Mouse (Mus musculus) forebrain, embryonic 14.5 days (tissue): ENCODE measurements at regions not wholly inside any gene's neighbourhood (a gene's known extent, or its start where the extent isn't known, plus 50 kb on each side); places are given as distances from the start of the nearest gene placed in this dataset.
A peak's percentile ranks its signal among the peaks of the same experiment; 100 is the strongest.

Experiments
- ATAC-seq: fragments of 200-750 bp; cut with Nextera tagmentation; 2 replicates; pipeline ENCODE4 v1.8.0; 2017; ENCODE audit warnings: mild to moderate bottlenecking, moderate library complexity
- DNase-seq: peaks from one replicate; pipeline ENCODE4 v3.0.0-alpha.2; 2015; ENCODE audit warnings: low spot score
- H3K27ac ChIP-seq: fragments of 300-500 bp; sonication (generic); 2 replicates; pipeline ENCODE4 v1.5.1; 2014; ENCODE audit warnings: low read depth, mild to moderate bottlenecking, control low read depth, low read length, moderate library complexity
- H3K27me3 ChIP-seq: fragments of 300-500 bp; sonication (generic); replicated peaks from 2 replicates; pipeline ENCODE4 v1.6.1; 2014; ENCODE audit warnings: low read length, control low read depth, mixed read lengths; ENCODE audit not compliant: control insufficient read depth, insufficient read depth
- H3K36me3 ChIP-seq: fragments of 300-500 bp; sonication (generic); 2 replicates; pipeline ENCODE4 v1.6.1; 2014; ENCODE audit warnings: low read length, control low read depth; ENCODE audit not compliant: control insufficient read depth, insufficient read depth
- H3K4me1 ChIP-seq: fragments of 300-500 bp; sonication (generic); 2 replicates; pipeline ENCODE4 v1.6.1; 2014; ENCODE audit warnings: antibody characterized with exemption, low read length, control low read depth; ENCODE audit not compliant: control insufficient read depth, insufficient read depth
- H3K4me2 ChIP-seq: fragments of 300-500 bp; sonication (generic); 2 replicates; pipeline ENCODE4 v1.6.1; 2014; ENCODE audit warnings: mild to moderate bottlenecking, control low read depth, low read length
- H3K4me3 ChIP-seq: fragments of 300-500 bp; sonication (generic); 2 replicates; pipeline ENCODE4 v1.5.1; 2014; ENCODE audit warnings: low read depth, low read length, control low read depth
- H3K9ac ChIP-seq: fragments of 300-500 bp; sonication (generic); 2 replicates; pipeline ENCODE4 v1.6.1; 2014; ENCODE audit warnings: mild to moderate bottlenecking, low read length, control low read depth, moderate library complexity
- H3K9me3 ChIP-seq: fragments of 300-500 bp; sonication (generic); replicated peaks from 2 replicates; pipeline ENCODE4 v1.6.1; 2016; ENCODE audit warnings: low read length, control low read depth, mixed read lengths; ENCODE audit not compliant: control insufficient read depth
- WGBS: fragments of 180-500 bp; shearing (Covaris S2); extraction: QIAGEN DNeasy Blood & Tissue Kit; methylation state at CpG from one replicate; pipeline ENCODE4 v1.1.7; 2014; 5-methylcytosine and 5-hydroxymethylcytosine counted together

GRCm38 (mm10) chr12:25181317-25181716, 84.4 kb upstream of the Id2 start:
- H3K9ac ChIP-seq, result no peak overlapping the region
- WGBS, result 84% methylated on average over 8 of the region's 8 CpGs
- no peaks in the 10 kb centered on the region for H3K4me1 ChIP-seq
- H3K9me3 ChIP-seq, result no peaks in the 10 kb centered on the region
- H3K27ac ChIP-seq, result no peak overlapping the region
- H3K27me3 ChIP-seq, result no peaks in the 10 kb centered on the region
- DNase-seq (no peak), ATAC-seq (no peak)
- no peak overlapping the region for H3K4me2 ChIP-seq
- H3K36me3 ChIP-seq, result no peaks in the 10 kb centered on the region
- H3K4me3 ChIP-seq, result no peak overlapping the region

GRCm38 (mm10) chr12:25180861-25181260, 83.9 kb upstream of the Id2 start:
- Histone ChIP-seq H3K9ac (no peak overlapping the region), H3K4me3 (no peak overlapping the region), H3K27ac (no peak overlapping the region), H3K27me3 (no peaks in the 10 kb centered on the region), H3K36me3 (no peaks in the 10 kb centered on the region), H3K4me2 (no peak overlapping the region), H3K4me1 (no peaks in the 10 kb centered on the region), H3K9me3 (no peaks in the 10 kb centered on the region)
- WGBS, result 100% methylated on average over 1 of the region's 1 CpGs
- no peak for DNase-seq
- no peak for ATAC-seq

GRCm38 (mm10) chr12:25180289-25180688, 83.3 kb upstream of the Id2 start:
- ATAC-seq (no peak), DNase-seq (peak; percentile 22)
- H3K27ac ChIP-seq, result no peak overlapping the region
- no peaks in the 10 kb centered on the region for H3K36me3 ChIP-seq
- no peaks in the 10 kb centered on the region for H3K4me1 ChIP-seq
- no peak overlapping the region for H3K9ac ChIP-seq
- no peaks in the 10 kb centered on the region for H3K27me3 ChIP-seq
- H3K4me3 ChIP-seq, result no peak overlapping the region
- H3K9me3 ChIP-seq, result no peaks in the 10 kb centered on the region
- 37% methylated on average over 3 of the region's 3 CpGs for WGBS
- H3K4me2 ChIP-seq, result no peak overlapping the region

- no peak overlapping the region for H3K27ac ChIP-seq
- no peak overlapping the region for H3K9ac ChIP-seq
- ATAC-seq (no peak), DNase-seq (peak; percentile 8)
- no peaks in the 10 kb centered on the region for H3K36me3 ChIP-seq
- H3K4me3 ChIP-seq, result no peak overlapping the region
- H3K4me1 ChIP-seq, result no peaks in the 10 kb centered on the region
- H3K27me3 ChIP-seq, result no peaks in the 10 kb centered on the region
- no peaks in the 10 kb centered on the region for H3K9me3 ChIP-seq
- H3K4me2 ChIP-seq, result no peak overlapping the region
- 74% methylated on average over 5 of the region's 5 CpGs for WGBS
Measured at GRCm38 (mm10) chr12:25178491-25179115, 81.7 kb upstream of the Id2 start.

GRCm38 (mm10) chr12:25177827-25178226, 80.9 kb upstream of the Id2 start:
- H3K27me3 ChIP-seq, result no peaks in the 10 kb centered on the region
- no peak overlapping the region for H3K4me3 ChIP-seq
- no peaks in the 10 kb centered on the region for H3K4me1 ChIP-seq
- no peak overlapping the region for H3K4me2 ChIP-seq
- WGBS, result 76% methylated on average over 3 of the region's 3 CpGs
- no peak overlapping the region for H3K9ac ChIP-seq
- H3K36me3 ChIP-seq, result no peaks in the 10 kb centered on the region
- H3K9me3 ChIP-seq, result no peaks in the 10 kb centered on the region
- no peak for DNase-seq
- H3K27ac ChIP-seq, result no peak overlapping the region
- ATAC-seq, result no peak

GRCm38 (mm10) chr12:25176565-25176964, 79.6 kb upstream of the Id2 start:
- no peak overlapping the region for H3K9ac ChIP-seq
- H3K4me3 ChIP-seq, result no peak overlapping the region
- no peaks in the 10 kb centered on the region for H3K36me3 ChIP-seq
- H3K4me1 ChIP-seq, result no peaks in the 10 kb centered on the region
- DNase-seq, result no peak
- no peak for ATAC-seq
- no peaks in the 10 kb centered on the region for H3K9me3 ChIP-seq
- 89% methylated on average over 3 of the region's 3 CpGs for WGBS
- H3K27me3 ChIP-seq, result no peaks in the 10 kb centered on the region
- H3K4me2 ChIP-seq, result no peak overlapping the region
- H3K27ac ChIP-seq, result no peak overlapping the region

- DNase-seq, result peak; percentile 13
- H3K4me2 ChIP-seq, result no peak overlapping the region
- WGBS, result 70% methylated on average over 6 of the region's 6 CpGs
Measured at GRCm38 (mm10) chr12:25173064-25173463, 76.1 kb upstream of the Id2 start.

GRCm38 (mm10) chr12:25172450-25172849, 75.5 kb upstream of the Id2 start:
- no peak for DNase-seq
- H3K4me2 ChIP-seq, result no peak overlapping the region

More at GRCm38 (mm10) chr12:25173064-25173463, 76.1 kb upstream of the Id2 start:
- no peaks in the 10 kb centered on the region for H3K4me1 ChIP-seq
- no peaks in the 10 kb centered on the region for H3K9me3 ChIP-seq
- H3K4me3 ChIP-seq, result no peak overlapping the region
- no peak overlapping the region for H3K27ac ChIP-seq
- no peak for ATAC-seq
- H3K36me3 ChIP-seq, result no peaks in the 10 kb centered on the region
- H3K27me3 ChIP-seq, result no peaks in the 10 kb centered on the region
- H3K9ac ChIP-seq, result no peak overlapping the region

GRCm38 (mm10) chr12:25169611-25170010, 72.7 kb upstream of the Id2 start:
- Histone ChIP-seq H3K4me2 (no peak overlapping the region), H3K9ac (no peak overlapping the region), H3K27me3 (no peaks in the 10 kb centered on the region), H3K4me1 (no peaks in the 10 kb centered on the region), H3K4me3 (no peak overlapping the region), H3K9me3 (no peaks in the 10 kb centered on the region), H3K36me3 (no peaks in the 10 kb centered on the region), H3K27ac (no peak overlapping the region)
- DNase-seq, result no peak
- 97% methylated on average over 3 of the region's 3 CpGs for WGBS
- no peak for ATAC-seq

More at GRCm38 (mm10) chr12:25172450-25172849, 75.5 kb upstream of the Id2 start:
- Histone ChIP-seq H3K9me3 (no peaks in the 10 kb centered on the region), H3K27ac (no peak overlapping the region), H3K4me3 (no peak overlapping the region), H3K27me3 (no peaks in the 10 kb centered on the region), H3K4me1 (no peaks in the 10 kb centered on the region), H3K9ac (no peak overlapping the region), H3K36me3 (no peaks in the 10 kb centered on the region)
- WGBS, result 88% methylated on average over 4 of the region's 4 CpGs
- ATAC-seq, result no peak
